Mouse (Mus musculus) kidney, adult 9 months (tissue): Measurements from ENCODE around the gene Tsga13.

Source experiments
- DNase-seq: peaks from one replicate; pipeline ENCODE4 v3.0.0; 2022

Tsga13 gene

DNA sequence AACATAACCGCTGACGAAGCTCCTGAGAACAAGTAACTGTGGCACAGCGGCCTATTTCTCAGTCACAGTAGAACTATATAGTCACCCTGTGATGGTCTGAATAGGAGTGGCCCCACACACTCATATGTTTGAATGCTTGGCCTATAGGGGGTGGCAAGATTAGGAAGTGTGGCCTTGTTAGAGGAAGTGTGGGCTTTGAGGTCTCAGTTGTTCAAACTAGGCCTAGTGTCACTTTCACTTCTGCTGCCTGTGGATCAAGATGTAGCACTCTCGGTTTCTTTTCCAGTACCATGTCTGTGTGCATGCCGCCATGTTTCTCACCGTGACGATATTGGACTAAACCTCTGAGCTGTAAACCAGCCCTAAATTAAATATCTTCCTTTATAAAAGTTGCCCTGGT, 59.4 kb downstream of the Tsga13 start:
- no peak for DNase-seq

DNA sequence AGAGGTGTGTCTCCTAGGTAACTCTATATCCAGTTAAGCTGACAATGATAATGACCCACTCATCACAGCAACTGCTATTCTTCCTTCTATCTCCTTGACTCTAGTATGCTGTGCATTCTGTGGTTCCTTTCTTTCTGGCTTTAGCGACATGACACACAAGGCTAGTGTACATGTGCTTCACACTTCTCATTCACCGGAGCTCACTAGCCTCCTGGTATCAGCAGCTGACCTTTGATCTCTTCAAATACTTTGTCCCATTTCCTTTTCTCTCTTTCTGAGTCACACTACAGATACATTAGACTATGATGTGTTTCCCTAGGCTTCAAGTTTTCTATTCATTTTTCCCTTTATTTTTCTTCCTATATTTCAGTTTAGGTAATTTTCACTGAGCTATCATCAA, 60.2 kb downstream of the Tsga13 start:
- no peak for DNase-seq

DNA sequence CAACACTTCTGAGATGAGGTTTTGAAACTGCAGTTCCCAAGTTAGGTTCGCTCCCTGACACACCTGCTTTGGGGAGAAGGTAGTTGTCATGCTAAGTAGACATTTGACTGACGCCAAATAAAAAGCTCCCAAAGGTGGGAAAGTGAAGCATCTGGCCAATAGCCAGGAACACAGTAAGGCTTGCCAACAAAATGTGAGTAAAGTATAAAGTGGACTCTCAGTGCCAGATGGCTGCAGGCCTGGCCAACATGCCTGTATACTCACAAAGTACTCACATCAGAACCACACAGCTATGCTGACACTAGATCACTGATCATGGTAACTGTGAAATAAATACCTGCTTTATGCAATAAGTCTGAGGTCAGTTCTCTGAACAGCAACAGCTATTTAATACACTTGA, 65.6 kb downstream of the Tsga13 start:
- no peak for DNase-seq
